ENCODE assay signal across 10 mouse cellular contexts in the genomic region with DNA sequence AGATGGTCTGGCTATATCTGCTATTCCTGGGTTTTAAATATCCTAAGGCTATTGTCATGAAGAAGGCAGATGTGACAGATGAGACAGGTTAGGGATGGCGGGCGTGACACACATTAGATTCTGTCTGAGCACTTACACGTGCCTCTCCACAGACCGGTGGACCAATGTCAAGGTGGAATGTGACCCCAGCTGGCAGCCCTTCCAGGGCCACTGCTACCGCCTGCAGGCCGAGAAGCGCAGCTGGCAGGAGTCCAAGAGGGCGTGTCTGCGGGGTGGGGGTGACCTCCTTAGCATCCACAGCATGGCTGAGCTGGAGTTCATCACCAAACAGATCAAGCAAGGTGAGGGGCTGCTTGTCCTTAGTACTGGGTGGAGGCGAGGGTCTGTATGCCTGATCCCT. TPM values are rescaled to one million over a fixed set of nuclear protein-coding genes. Genes with fewer than 3 reads are reported as not detected.
DNase-seq lines count a peak whose midpoint lies in the region; ATAC-seq and TF ChIP-seq lines count a peak whose summit lies in the region.
"Had no signal": no experiment of that assay in that cellular context is flagged by ENCODE, and none has a peak within 500 bp of the region (broad histone marks: within the 10 kb centered on the region; RNA-seq: fewer than 3 reads in every experiment).

No protein-coding gene starts in this region.

- 0 out of 2 replicates have a peak, but pooled peaks cover 5% of the 10 kb centered on the region for H3K4me1 ChIP-seq in forebrain, embryonic 12.5 days
- H3K4me1 ChIP-seq in forebrain, embryonic 10.5 days: peaks cover 16% of the 10 kb centered on the region
- H3K4me1 ChIP-seq in embryonic facial prominence, embryonic 14.5 days (ENCODE audit: control insufficient read depth, insufficient read depth, low read length): no peaks in the 10 kb centered on the region
- H3K4me1 ChIP-seq in intestine, postnatal 0 days (replicated peaks; ENCODE audit: control insufficient read depth, insufficient read depth, low read length): no peaks in the 10 kb centered on the region
- no peaks in the 10 kb centered on the region for H3K4me1 ChIP-seq in midbrain, embryonic 16.5 days (ENCODE audit: control insufficient read depth, insufficient read depth, low read length)
- H3K4me1 ChIP-seq: liver, embryonic 15.5 days had no signal

- H3K27me3 ChIP-seq in forebrain, embryonic 12.5 days: no peaks in the 10 kb centered on the region
- no peaks in the 10 kb centered on the region for H3K27me3 ChIP-seq in forebrain, embryonic 10.5 days (ENCODE audit: poor library complexity, severe bottlenecking)
- no peaks in the 10 kb centered on the region for H3K27me3 ChIP-seq in embryonic facial prominence, embryonic 14.5 days (replicated peaks; ENCODE audit: control insufficient read depth, insufficient read depth, low read length)
- no peaks in the 10 kb centered on the region for H3K27me3 ChIP-seq in intestine, postnatal 0 days (replicated peaks; ENCODE audit: control insufficient read depth, insufficient read depth, low read length)
- no peaks in the 10 kb centered on the region for H3K27me3 ChIP-seq in midbrain, embryonic 16.5 days (ENCODE audit: control insufficient read depth, insufficient read depth, low read depth, low read length)
- H3K27me3 ChIP-seq: CH12.LX; liver, embryonic 15.5 days had no signal

- H3K9ac ChIP-seq in forebrain, embryonic 12.5 days: 0 out of 2 replicates have a peak overlapping the region, but pooled peaks have one; percentile 1
- no peak overlapping the region for H3K9ac ChIP-seq in embryonic facial prominence, embryonic 14.5 days (ENCODE audit: low read depth, low read length)
- H3K9ac ChIP-seq in intestine, postnatal 0 days (ENCODE audit: low read depth, low read length): no peak overlapping the region
- no peak overlapping the region for H3K9ac ChIP-seq in midbrain, embryonic 16.5 days (ENCODE audit: low read depth, low read length)
- H3K9ac ChIP-seq: liver, embryonic 15.5 days had no signal

- H3K36me3 ChIP-seq in forebrain, embryonic 12.5 days (replicated peaks): peaks cover 14% of the 10 kb centered on the region; the same call in 1 of the 2 replicates
- H3K36me3 ChIP-seq in forebrain, embryonic 10.5 days (replicated peaks): peaks cover 64% of the 10 kb centered on the region
- H3K36me3 ChIP-seq in embryonic facial prominence, embryonic 14.5 days (ENCODE audit: control insufficient read depth, insufficient read depth, low read length): peaks cover 45% of the 10 kb centered on the region
- H3K36me3 ChIP-seq in intestine, postnatal 0 days (ENCODE audit: control insufficient read depth, insufficient read depth): no peaks in the 10 kb centered on the region
- no peaks in the 10 kb centered on the region for H3K36me3 ChIP-seq in midbrain, embryonic 16.5 days (ENCODE audit: control insufficient read depth, insufficient read depth, low read length)
- H3K36me3 ChIP-seq: liver, embryonic 15.5 days had no signal

- H3K27ac ChIP-seq in forebrain, embryonic 12.5 days: no peak overlapping the region
- no peak overlapping the region for H3K27ac ChIP-seq in forebrain, embryonic 10.5 days
- no peak overlapping the region for H3K27ac ChIP-seq in embryonic facial prominence, embryonic 14.5 days (replicated peaks; ENCODE audit: low read depth, low read length)
- H3K27ac ChIP-seq in intestine, postnatal 0 days (ENCODE audit: low read depth, low read length): no peak overlapping the region
- no peak overlapping the region for H3K27ac ChIP-seq in midbrain, embryonic 16.5 days (ENCODE audit: low read length)
- H3K27ac ChIP-seq: liver, embryonic 15.5 days had no signal

- DNase-seq in forebrain, embryonic 10.5 days (ENCODE audit: extremely low spot score, low spot score): no peak
- DNase-seq in 416B (ENCODE audit: low read depth): peak; percentile 69
- DNase-seq in embryonic facial prominence, embryonic 14.5 days (ENCODE audit: low spot score): peak; percentile 52
- peak; percentile 57 for DNase-seq in retina, embryonic 14.5 days (ENCODE audit: low spot score)
- DNase-seq in spleen, adult 18-20 months: no peak

- no peak overlapping the region for H3K4me3 ChIP-seq in forebrain, embryonic 12.5 days (replicated peaks)
- no peak overlapping the region for H3K4me3 ChIP-seq in forebrain, embryonic 10.5 days
- no peak overlapping the region for H3K4me3 ChIP-seq in embryonic facial prominence, embryonic 14.5 days (ENCODE audit: low read depth, low read length)
- no peak overlapping the region for H3K4me3 ChIP-seq in intestine, postnatal 0 days (ENCODE audit: low read depth, low read length)
- H3K4me3 ChIP-seq in midbrain, embryonic 16.5 days (ENCODE audit: low read depth, low read length): no peak overlapping the region
- H3K4me3 ChIP-seq: liver, embryonic 15.5 days had no signal

- ATAC-seq in forebrain, embryonic 12.5 days (ENCODE audit: low FRiP score): no peak
- no peak for ATAC-seq in embryonic facial prominence, embryonic 14.5 days (ENCODE audit: low read depth)
- no peak for ATAC-seq in intestine, postnatal 0 days
- ATAC-seq in midbrain, embryonic 16.5 days: no peak

- H3K9me3 ChIP-seq in forebrain, embryonic 12.5 days: no peaks in the 10 kb centered on the region
- no peaks in the 10 kb centered on the region for H3K9me3 ChIP-seq in forebrain, embryonic 10.5 days
- H3K9me3 ChIP-seq in embryonic facial prominence, embryonic 14.5 days (ENCODE audit: control insufficient read depth, low read length): no peaks in the 10 kb centered on the region
- H3K9me3 ChIP-seq in intestine, postnatal 0 days (ENCODE audit: control insufficient read depth): no peaks in the 10 kb centered on the region
- H3K9me3 ChIP-seq in midbrain, embryonic 16.5 days (replicated peaks; ENCODE audit: control insufficient read depth, low read length, poor library complexity, severe bottlenecking): no peaks in the 10 kb centered on the region
- H3K9me3 ChIP-seq: liver, embryonic 15.5 days had no signal

- 61% methylated on average over 10 of the region's 10 CpGs for WGBS in forebrain, embryonic 12.5 days
- 70% methylated on average over 10 of the region's 10 CpGs for WGBS in forebrain, embryonic 10.5 days
- 35% methylated on average over 10 of the region's 10 CpGs for WGBS in embryonic facial prominence, embryonic 14.5 days
- 28% methylated on average over 10 of the region's 10 CpGs for WGBS in intestine, postnatal 0 days
- WGBS in midbrain, embryonic 16.5 days: 49% methylated on average over 10 of the region's 10 CpGs

- H3K4me2 ChIP-seq in forebrain, embryonic 12.5 days: no peak overlapping the region
- no peak overlapping the region for H3K4me2 ChIP-seq in embryonic facial prominence, embryonic 14.5 days (ENCODE audit: low read depth, low read length)
- H3K4me2 ChIP-seq in intestine, postnatal 0 days (replicated peaks; ENCODE audit: low read depth): no peak overlapping the region
- no peak overlapping the region for H3K4me2 ChIP-seq in midbrain, embryonic 16.5 days (ENCODE audit: low read length)
- H3K4me2 ChIP-seq: liver, embryonic 15.5 days had no signal

- TF ChIP-seq CTCF in intestine, postnatal 0 days (IDR thresholded peaks at IDR 0.05; ENCODE audit: low read depth): peak; percentile 45

RNA-seq across cellular contexts. Expression of a gene that starts 39.3 kb away (rescaled TPM):
- 14.9 and 15.1 TPM in 2 replicates for polyA plus RNA-seq in forebrain, embryonic 12.5 days (2016; fragmentation: Nextera tagmentation; extraction: Ambion mirVana)
- polyA plus RNA-seq in forebrain, embryonic 10.5 days (2016; fragmentation: Nextera tagmentation; extraction: Ambion mirVana): 19.1 and 20.4 TPM in 2 replicates
- polyA plus RNA-seq in embryonic facial prominence, embryonic 14.5 days (2014; fragmentation: Nextera tagmentation; extraction: Ambion mirVana): 23.9 and 27.3 TPM in 2 replicates
- 1.7 TPM in 2 replicates for polyA plus RNA-seq in intestine, postnatal 0 days (2015; fragmentation: Nextera tagmentation; extraction: Ambion mirVana)
- polyA plus RNA-seq in midbrain, embryonic 16.5 days (2015; fragmentation: Nextera tagmentation; extraction: Ambion mirVana): 3.8 and 4.5 TPM in 2 replicates

Comparison
In these comparisons a context has a peak if more than half of its experiments do, and no peak if none do; other contexts are left out.
1. DNase-seq: peak in 416B (single experiment), embryonic facial prominence, embryonic 14.5 days (single experiment) and retina, embryonic 14.5 days (single experiment); none in forebrain, embryonic 10.5 days (single experiment) and spleen, adult 18-20 months (0 of 2).